Mouse (Mus musculus) right cerebral cortex, adult 2 months (tissue): ENCODE data around the gene Foxi3.

Experiments used
- DNase-seq, 2 experiments: peaks; one replicate each; pipeline ENCODE4 v3.0.0; 2021 to 2022; ENCODE audit warnings: low spot score in 2 of 2

Foxi3 gene

DNA sequence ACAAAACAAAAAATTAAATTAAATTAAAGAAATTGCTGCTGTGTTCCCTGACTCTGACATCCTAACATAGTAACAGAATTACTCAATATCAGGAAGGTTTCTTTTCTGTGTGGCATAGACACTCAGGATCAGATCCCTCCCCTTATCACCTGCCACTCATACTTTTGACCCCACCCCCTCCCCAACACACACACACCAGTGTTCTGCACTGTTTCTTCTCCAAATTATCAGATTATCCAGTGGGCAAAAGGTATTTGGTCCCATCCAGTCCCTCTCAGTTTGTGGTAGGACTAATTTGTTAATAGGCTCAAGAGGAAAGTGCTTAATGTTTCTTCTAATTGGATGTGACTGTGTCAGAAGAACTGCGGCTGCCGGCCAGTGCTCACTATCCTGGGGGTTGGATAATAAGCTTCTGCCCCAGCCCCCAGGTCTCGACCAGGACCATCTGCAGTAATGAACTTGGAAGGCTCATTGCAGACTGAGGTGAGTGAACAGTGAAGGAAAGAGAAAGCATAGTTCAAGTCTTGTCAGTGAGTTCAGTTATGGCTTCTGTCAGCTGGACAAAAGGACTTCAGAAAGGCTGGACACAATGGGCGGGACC, 39.9 kb downstream of the Foxi3 start:
- DNase-seq: no peak

- DNase-seq: no peak
These were observed 46.3 kb downstream of the Foxi3 start for GRCm38 (mm10) chr6:71002656-71003055.

- no peak for DNase-seq
These were observed 47.8 kb downstream of the Foxi3 start for GRCm38 (mm10) chr6:71004161-71004560.
